Mouse (Mus musculus) MEL (cell line): ENCODE results near the gene Erfe. TPM values are rescaled to one million over a fixed set of nuclear protein-coding genes. Genes with fewer than 3 reads are reported as not detected.

Source experiments
- DNase-seq: peaks from one replicate; pipeline ENCODE4 v3.0.0; 2011; ENCODE audit warnings: low read depth, low spot score
- H3K27ac ChIP-seq: 2 replicates; pipeline ENCODE4 v1.5.1; 2012; ENCODE audit warnings: low read depth, mild to moderate bottlenecking, control low read depth, low read length, moderate library complexity; ENCODE audit not compliant: control insufficient read depth
- H3K27me3 ChIP-seq, 2 experiments: fragments of 150-350 bp in 1 of 2; sonication (generic) in 1 of 2; 2 replicates each; pipeline ENCODE4 v1.6.1; 2012; ENCODE audit warnings: low read length in 2 of 2, mild to moderate bottlenecking in 2 of 2, improper control_type of control experiment in 1 of 2, moderate library complexity in 1 of 2; ENCODE audit not compliant: insufficient read depth in 2 of 2, control insufficient read depth in 1 of 2
- H3K36me3 ChIP-seq, 2 experiments: 2 replicates each; pipeline ENCODE4 v1.6.1; 2012 to 2014; ENCODE audit warnings: low read length in 2 of 2, improper control_type of control experiment in 1 of 2, inconsistent platforms in 1 of 2, mild to moderate bottlenecking in 1 of 2; ENCODE audit not compliant: insufficient read depth in 2 of 2, control insufficient read depth in 1 of 2
- H3K4me1 ChIP-seq, 2 experiments: fragments of 150-350 bp in 1 of 2; sonication (generic) in 1 of 2; 2 replicates each; pipeline ENCODE4 v1.6.1; 2012; ENCODE audit warnings: low read length in 2 of 2, improper control_type of control experiment in 1 of 2, mild to moderate bottlenecking in 1 of 2; ENCODE audit not compliant: insufficient read depth in 2 of 2, control insufficient read depth in 1 of 2
- H3K4me3 ChIP-seq, 2 experiments: fragments of 150-350 bp in 1 of 2; sonication (generic) in 1 of 2; 2 replicates each; pipeline ENCODE4 v1.5.1; 2012; ENCODE audit warnings: low read depth in 2 of 2, low read length in 2 of 2, mild to moderate bottlenecking in 2 of 2, moderate library complexity in 2 of 2, control low read depth in 1 of 2, improper control_type of control experiment in 1 of 2; ENCODE audit not compliant: control insufficient read depth in 1 of 2, insufficient read depth in 1 of 2
- H3K79me2 ChIP-seq: 2 replicates; pipeline ENCODE4 v1.6.1; 2012; ENCODE audit warnings: mild to moderate bottlenecking, low read length, moderate library complexity; ENCODE audit not compliant: control insufficient read depth, poor library complexity, insufficient read depth
- H3K9ac ChIP-seq: 2 replicates; pipeline ENCODE4 v1.6.1; 2012; ENCODE audit warnings: low read depth, mild to moderate bottlenecking, control low read depth, low read length, moderate library complexity; ENCODE audit not compliant: control insufficient read depth, poor library complexity, severe bottlenecking
- H3K9me3 ChIP-seq: fragments of 150-350 bp; sonication (generic); replicated peaks from 2 replicates; pipeline ENCODE4 v1.6.1; 2012; ENCODE audit warnings: mild to moderate bottlenecking, low read length, improper control_type of control experiment, moderate library complexity; ENCODE audit not compliant: insufficient read depth
- CHD2 ChIP-seq: IDR thresholded peaks from 2 replicates; pipeline ENCODE4 v1.6.1; 2011; ENCODE audit warnings: low read length, improper control_type of control experiment
- ELF1 ChIP-seq: IDR thresholded peaks from 2 replicates; pipeline ENCODE4 v1.6.1; 2014; ENCODE audit warnings: low read depth, mild to moderate bottlenecking, inconsistent platforms, low read length, improper control_type of control experiment, moderate library complexity
- ETS1 ChIP-seq: IDR thresholded peaks from 2 replicates; pipeline ENCODE4 v1.6.1; 2012; ENCODE audit warnings: low read depth, mild to moderate bottlenecking, inconsistent platforms, low read length, improper control_type of control experiment, moderate library complexity
- HCFC1 ChIP-seq: IDR thresholded peaks from 2 replicates; pipeline ENCODE4 v1.6.1; 2012; ENCODE audit warnings: low read depth, mild to moderate bottlenecking, inconsistent platforms, low read length, improper control_type of control experiment, moderate library complexity
- KAT2A ChIP-seq: conservative IDR thresholded peaks from 2 replicates; pipeline ENCODE4 v1.6.1; 2012; ENCODE audit warnings: low read depth, low read length, improper control_type of control experiment, inconsistent platforms
- MAFK ChIP-seq: IDR thresholded peaks from 2 replicates; pipeline ENCODE4 v1.6.1; 2011; ENCODE audit warnings: low read depth, mild to moderate bottlenecking, low read length, improper control_type of control experiment, borderline replicate concordance
- MAX ChIP-seq: IDR thresholded peaks from 2 replicates; pipeline ENCODE4 v1.6.1; 2011; ENCODE audit warnings: low read length, improper control_type of control experiment
- MAZ ChIP-seq: IDR thresholded peaks from 2 replicates; pipeline ENCODE4 v1.6.1; 2012; ENCODE audit warnings: low read depth, mild to moderate bottlenecking, inconsistent platforms, low read length, improper control_type of control experiment
- MEF2A ChIP-seq: IDR thresholded peaks from 2 replicates; pipeline ENCODE4 v1.6.1; 2014; ENCODE audit warnings: low read depth, mild to moderate bottlenecking, inconsistent platforms, low read length, improper control_type of control experiment; ENCODE audit not compliant: poor library complexity, insufficient replicate concordance, severe bottlenecking; ENCODE audit errors: extremely low read depth
- MYB ChIP-seq: IDR thresholded peaks from 2 replicates; pipeline ENCODE4 v1.6.1; 2011; ENCODE audit warnings: mild to moderate bottlenecking, low read depth, low read length, improper control_type of control experiment
- NELFE ChIP-seq: IDR thresholded peaks from 2 replicates; pipeline ENCODE4 v1.6.1; 2011; ENCODE audit warnings: low read depth, low read length, improper control_type of control experiment
- NRF1 ChIP-seq: IDR thresholded peaks from 2 replicates; pipeline ENCODE4 v1.6.1; 2014; ENCODE audit warnings: low read depth, mild to moderate bottlenecking, inconsistent platforms, low read length, improper control_type of control experiment, moderate library complexity; ENCODE audit not compliant: poor library complexity, insufficient read depth, severe bottlenecking
- POLR2A ChIP-seq, 2 experiments: IDR thresholded peaks; 2 replicates each; pipeline ENCODE4 v1.6.1; 2011 to 2012; ENCODE audit warnings: low read length in 2 of 2, mild to moderate bottlenecking in 2 of 2, control low read depth in 1 of 2, improper control_type of control experiment in 1 of 2, low read depth in 1 of 2, moderate library complexity in 1 of 2; ENCODE audit not compliant: control insufficient read depth in 1 of 2, insufficient read depth in 1 of 2, poor library complexity in 1 of 2
- POLR2AphosphoS2 ChIP-seq: IDR thresholded peaks from 2 replicates; pipeline ENCODE4 v1.6.1; 2011; ENCODE audit warnings: low read length, improper control_type of control experiment
- POLR2AphosphoS5 ChIP-seq: IDR thresholded peaks from 2 replicates; pipeline ENCODE4 v1.6.1; 2012; ENCODE audit warnings: low read depth, borderline replicate concordance, mild to moderate bottlenecking, inconsistent platforms, low read length, moderate library complexity, mixed read lengths
- RAD21 ChIP-seq: IDR thresholded peaks from 2 replicates; pipeline ENCODE4 v1.6.1; 2011; ENCODE audit warnings: mild to moderate bottlenecking, low read depth, low read length, improper control_type of control experiment
- SIN3A ChIP-seq: IDR thresholded peaks from 2 replicates; pipeline ENCODE4 v1.6.1; 2012; ENCODE audit warnings: low read length, improper control_type of control experiment, inconsistent platforms
- SMC3 ChIP-seq: IDR thresholded peaks from 2 replicates; pipeline ENCODE4 v1.6.1; 2011; ENCODE audit warnings: low read depth, low read length, improper control_type of control experiment
- TBP ChIP-seq: IDR thresholded peaks from 2 replicates; pipeline ENCODE4 v1.8.0; 2011; ENCODE audit warnings: low read depth, low read length, improper control_type of control experiment
- TCF12 ChIP-seq: IDR thresholded peaks from 2 replicates; pipeline ENCODE4 v1.6.1; 2014; ENCODE audit warnings: low read depth, mild to moderate bottlenecking, inconsistent platforms, low read length, improper control_type of control experiment, moderate library complexity
- UBTF ChIP-seq: IDR thresholded peaks from 2 replicates; pipeline ENCODE4 v1.6.1; 2012; ENCODE audit warnings: low read depth, mild to moderate bottlenecking, inconsistent platforms, low read length, improper control_type of control experiment, moderate library complexity, borderline replicate concordance; ENCODE audit not compliant: insufficient read depth
- USF1 ChIP-seq: IDR thresholded peaks from 2 replicates; pipeline ENCODE4 v1.6.1; 2014; ENCODE audit warnings: low read depth, mild to moderate bottlenecking, inconsistent platforms, low read length, improper control_type of control experiment, moderate library complexity
- USF2 ChIP-seq, 2 experiments: IDR thresholded peaks; 2 replicates each; pipeline ENCODE4 v1.6.1; 2011 to 2012; ENCODE audit warnings: improper control_type of control experiment in 2 of 2, low read length in 2 of 2, borderline replicate concordance in 1 of 2, inconsistent platforms in 1 of 2, low read depth in 1 of 2, mild to moderate bottlenecking in 1 of 2; ENCODE audit not compliant: insufficient read depth in 1 of 2
- ZC3H11A ChIP-seq: IDR thresholded peaks from 2 replicates; pipeline ENCODE4 v1.6.1; 2012; ENCODE audit warnings: low read depth, mild to moderate bottlenecking, inconsistent platforms, low read length, improper control_type of control experiment
- ZMIZ1 ChIP-seq: IDR thresholded peaks from 2 replicates; pipeline ENCODE4 v1.6.1; 2012; ENCODE audit warnings: low read depth, mild to moderate bottlenecking, inconsistent platforms, low read length, improper control_type of control experiment, moderate library complexity
- ZNF384 ChIP-seq: IDR thresholded peaks from 2 replicates; pipeline ENCODE4 v1.6.1; 2012; ENCODE audit warnings: low read depth, mild to moderate bottlenecking, inconsistent platforms, low read length, improper control_type of control experiment
- polyA plus RNA-seq, 2 experiments: library from polyadenylated mRNA; stranded (reverse) in 1 of 2; unstranded in 1 of 2; fragments of >175 nt in 1 of 2; fragments of >200 nt in 1 of 2; gene quantifications; 2 replicates each; pipeline versions ENCODE4 v1.2.1 to v1.2.4; 2012; ENCODE audit warnings: low replicate concordance in 2 of 2, low read depth in 1 of 2; ENCODE audit not compliant: insufficient read length in 2 of 2, insufficient read depth in 1 of 2, missing spikeins in 1 of 2
- total RNA-seq: library from RNA; depleted of rRNA; stranded (reverse); fragments of 300-350 nt; gene quantifications from 2 replicates; pipeline ENCODE4 v1.2.3, GENCODE M21; 2012

Erfe gene
- total and polyA plus RNA-seq, 3 experiments = 4.6 to 9.1 TPM; not detected in 1

DNA sequence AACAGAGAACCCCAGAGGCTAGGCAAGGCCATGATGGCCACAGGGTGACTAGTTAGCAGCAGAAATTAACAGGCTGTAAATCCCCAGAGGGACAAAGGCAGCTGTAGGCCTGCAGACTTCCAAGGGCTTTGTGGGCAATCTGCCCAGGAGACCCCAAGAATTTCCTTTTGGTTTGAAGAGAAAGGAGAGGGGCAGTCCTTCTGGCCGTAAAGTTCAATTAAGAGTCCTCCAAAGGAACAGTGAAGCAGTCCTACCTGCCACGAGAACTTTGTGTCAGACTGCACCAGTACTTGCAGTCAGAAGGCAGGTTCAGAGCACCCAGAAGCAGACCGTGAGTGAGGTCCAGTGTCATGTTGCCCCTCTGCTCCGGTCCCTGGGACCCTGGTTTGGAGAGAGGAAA, 48.7 kb downstream of the Erfe start:
- H3K36me3 ChIP-seq = no peaks in the 10 kb centered on the region
- no peak for DNase-seq
- H3K79me2 ChIP-seq = peaks cover 3% of the 10 kb centered on the region
- H3K4me3 ChIP-seq = no peak overlapping the region
- TF ChIP-seq SMC3 (no peak), NRF1 (no peak), USF2 (IDR thresholded peaks at IDR 0.05; ENCODE audit: borderline replicate concordance in 1 of 2, insufficient read depth in 1 of 2, low read depth in 1 of 2, low read length in 2 of 2) (no peak), TBP (no peak), SIN3A (no peak), ZMIZ1 (no peak), MYB (no peak), MAZ (no peak), KAT2A (no peak), POLR2AphosphoS2 (no peak), USF1 (no peak), TCF12 (no peak), NELFE (no peak)
- H3K27ac ChIP-seq = no peak overlapping the region
- no peaks in the 10 kb centered on the region for H3K27me3 ChIP-seq
- H3K9me3 ChIP-seq = no peaks in the 10 kb centered on the region
- H3K9ac ChIP-seq = no peak overlapping the region
- peaks cover 0 to 4% of the 10 kb centered on the region in 2 experiments; a peak in 2 of 4 replicates for H3K4me1 ChIP-seq

DNA sequence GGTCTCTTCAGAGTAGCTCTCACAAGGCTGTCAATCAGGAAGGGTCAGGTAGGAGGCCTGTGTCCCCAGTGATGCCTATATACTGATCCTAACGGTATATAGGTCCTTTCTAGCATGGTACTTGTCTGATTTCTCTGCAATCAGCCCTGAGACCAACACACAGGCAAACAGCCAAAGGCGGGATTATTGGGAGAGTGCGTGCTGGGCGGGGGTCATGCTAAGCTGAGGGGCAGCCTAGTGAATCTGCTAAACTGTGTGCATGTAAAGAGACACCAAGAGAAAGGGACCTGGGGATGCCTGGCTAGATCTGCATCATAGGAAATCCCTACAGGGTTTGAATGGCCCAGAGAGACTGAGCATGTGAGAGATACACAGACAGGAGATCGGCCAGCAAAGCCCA, 49.1 kb downstream of the Erfe start:
- no peak overlapping the region for H3K9ac ChIP-seq
- H3K4me3 ChIP-seq = no peak overlapping the region
- no peak overlapping the region for H3K27ac ChIP-seq
- no peaks in the 10 kb centered on the region for H3K9me3 ChIP-seq
- TF ChIP-seq ZNF384 = no peak
- peaks cover 0 to 4% of the 10 kb centered on the region in 2 experiments; a peak in 2 of 4 replicates for H3K4me1 ChIP-seq
- DNase-seq = no peak
- no peaks in the 10 kb centered on the region for H3K36me3 ChIP-seq
- H3K27me3 ChIP-seq = no peaks in the 10 kb centered on the region
- peaks cover 3% of the 10 kb centered on the region for H3K79me2 ChIP-seq

DNA sequence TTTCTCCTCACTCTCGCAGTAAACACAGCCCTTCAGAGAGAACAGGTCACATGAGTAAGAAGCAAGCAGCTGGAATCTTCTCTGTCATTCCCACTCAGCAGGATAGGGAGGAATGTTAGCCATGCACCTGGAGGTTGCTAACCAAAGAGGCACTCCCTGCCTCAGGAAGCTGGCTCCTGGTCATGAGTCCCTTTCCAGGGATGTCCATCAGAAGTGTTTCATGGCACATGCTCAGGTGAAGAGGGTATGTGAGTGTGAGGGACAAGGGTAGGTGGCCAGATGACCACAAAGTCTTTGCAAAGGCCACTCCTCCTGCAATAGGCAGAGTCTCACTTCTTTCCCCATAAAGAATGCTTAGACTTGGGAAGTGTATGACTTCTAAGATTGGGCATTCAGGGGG, 51.8 kb downstream of the Erfe start:
- no peaks in the 10 kb centered on the region; the same call in 1 of the 2 replicates for H3K79me2 ChIP-seq
- no peaks in the 10 kb centered on the region for H3K9me3 ChIP-seq
- no peak overlapping the region for H3K4me3 ChIP-seq
- TF ChIP-seq ETS1 (no peak), RAD21 (no peak), KAT2A (no peak), MAX (no peak), MEF2A (no peak), POLR2AphosphoS2 (no peak), POLR2A (IDR thresholded peaks at IDR 0.05; ENCODE audit: control insufficient read depth in 1 of 2, insufficient read depth in 1 of 2, low read depth in 1 of 2, low read length in 2 of 2, poor library complexity in 1 of 2) (no peak), MAZ (no peak), ZC3H11A (no peak), TCF12 (no peak), USF1 (no peak), MAFK (no peak), CHD2 (no peak), HCFC1 (no peak), ELF1 (no peak), POLR2AphosphoS5 (no peak), USF2 (IDR thresholded peaks at IDR 0.05; ENCODE audit: borderline replicate concordance in 1 of 2, insufficient read depth in 1 of 2, low read depth in 1 of 2, low read length in 2 of 2) (no peak), UBTF (no peak)
- H3K36me3 ChIP-seq = no peaks in the 10 kb centered on the region
- H3K27me3 ChIP-seq = no peaks in the 10 kb centered on the region
- DNase-seq = no peak
- H3K9ac ChIP-seq = no peak overlapping the region
- H3K4me1 ChIP-seq = no peaks in the 10 kb centered on the region; a peak in 1 of 4 replicates
- no peak overlapping the region for H3K27ac ChIP-seq
